Mouse (Mus musculus): Measurements from ENCODE around the gene Spryd7. TPM values are rescaled to one million over a fixed set of nuclear protein-coding genes. Genes with fewer than 3 reads are reported as not detected.

Gene Spryd7
- polyA plus RNA-seq (2014; fragmentation: Illumina TruSeq; extraction: RNeasy Lipid Tissue Mini Kit (QIAGEN cat#74804); ENCODE audit: low read depth, low replicate concordance): 55.4 TPM

DNA sequence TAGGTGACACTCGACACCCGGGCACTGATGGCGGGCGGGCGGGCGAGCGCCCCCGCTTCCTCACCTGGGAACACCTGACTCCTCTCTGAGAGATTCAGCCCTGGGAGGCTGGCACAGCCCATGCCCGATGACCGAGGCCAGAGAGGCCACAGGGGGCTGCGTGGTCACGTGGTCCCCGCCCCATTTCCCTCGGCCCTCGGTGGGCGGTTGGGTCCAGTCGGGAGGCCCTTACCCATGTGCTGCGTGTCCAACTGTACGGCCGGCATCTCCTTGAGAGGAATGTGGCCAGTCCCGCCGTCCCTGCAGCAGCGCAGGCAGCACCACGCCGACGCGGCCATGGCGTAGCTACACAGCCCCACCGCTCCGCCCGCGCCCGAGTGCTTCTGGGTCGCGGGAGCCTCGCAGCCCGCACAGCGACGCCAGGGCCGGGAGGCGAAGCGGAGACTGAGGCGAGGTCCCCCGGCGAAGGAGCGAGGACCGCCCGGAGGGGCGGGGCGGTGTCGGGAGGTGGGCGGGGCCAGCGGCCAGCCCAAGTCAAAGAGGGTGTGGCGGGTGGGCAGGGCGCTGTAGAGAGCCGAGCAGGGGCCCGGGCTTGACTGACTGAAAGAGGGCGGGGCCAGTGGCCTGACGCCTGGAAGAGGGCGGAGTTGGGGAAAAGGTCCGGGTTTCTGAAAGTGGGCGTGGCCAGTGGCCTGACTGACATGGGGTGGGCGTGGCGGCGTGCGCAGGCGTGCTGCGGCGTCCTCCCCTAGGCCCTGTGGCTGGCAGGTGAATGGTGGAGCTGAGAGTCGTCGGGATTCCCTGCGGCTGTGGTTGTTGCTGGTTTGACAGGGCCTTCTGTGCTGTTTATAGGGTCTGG lies at the start of gene Spryd7:
TSS of gene Spryd7 (minus strand) at position 598 of the 859 bp plus-strand sequence.

DNA sequence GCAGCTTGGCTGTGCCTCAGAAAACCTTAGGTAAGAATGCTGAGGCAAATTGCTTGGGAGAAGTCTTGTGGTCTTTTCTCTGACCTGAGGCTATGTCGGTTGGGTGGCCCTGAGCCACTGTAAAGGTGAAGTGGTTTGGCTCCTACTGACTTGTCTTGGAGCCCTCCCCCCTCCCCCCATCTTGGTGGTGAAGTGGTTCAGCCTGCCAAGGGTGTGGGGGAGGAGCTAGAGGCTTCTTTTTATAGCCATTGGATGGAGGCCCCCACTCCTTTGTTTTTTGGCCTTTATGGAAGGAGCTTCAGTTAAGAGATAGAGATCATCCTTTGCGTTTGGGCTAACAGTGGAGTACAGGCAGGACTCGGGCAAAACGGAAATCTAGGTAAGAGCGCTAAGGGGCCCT lies 41.3 kb upstream of the Spryd7 start, which contains the start of gene Trim13:
TSS of gene Trim13 (plus strand) at position 280 of the 400 bp plus-strand sequence.

Other genes with a start within 250 kb of the Spryd7 start
- gene Arl11, start 247.1 kb downstream of the Spryd7 start, polyA plus RNA-seq (2014; fragmentation: Illumina TruSeq; extraction: RNeasy Lipid Tissue Mini Kit (QIAGEN cat#74804); ENCODE audit: low read depth, low replicate concordance): 9.6 TPM
- 1.3 TPM for gene Ebpl, start 196.4 kb downstream of the Spryd7 start, polyA plus RNA-seq (2014; fragmentation: Illumina TruSeq; extraction: RNeasy Lipid Tissue Mini Kit (QIAGEN cat#74804); ENCODE audit: low read depth, low replicate concordance)
- 68.2 TPM for gene Kpna3, start 117.0 kb downstream of the Spryd7 start, polyA plus RNA-seq (2014; fragmentation: Illumina TruSeq; extraction: RNeasy Lipid Tissue Mini Kit (QIAGEN cat#74804); ENCODE audit: low read depth, low replicate concordance)
- 107 TPM for gene Trim13, start 41.4 kb upstream of the Spryd7 start, polyA plus RNA-seq (2014; fragmentation: Illumina TruSeq; extraction: RNeasy Lipid Tissue Mini Kit (QIAGEN cat#74804); ENCODE audit: low read depth, low replicate concordance)
- gene Kcnrg, start 50.6 kb upstream of the Spryd7 start, polyA plus RNA-seq (2014; fragmentation: Illumina TruSeq; extraction: RNeasy Lipid Tissue Mini Kit (QIAGEN cat#74804); ENCODE audit: low read depth, low replicate concordance): 0.31 TPM